Mouse (Mus musculus) neural tube, embryonic 10.5 days (tissue): ENCODE measurements around the gene Olfm4.

Source experiments
- DNase-seq: peaks from one replicate; pipeline ENCODE4 v3.0.0-alpha.2; 2017; ENCODE audit warnings: low spot score; ENCODE audit errors: extremely low spot score

The Olfm4 gene

DNA sequence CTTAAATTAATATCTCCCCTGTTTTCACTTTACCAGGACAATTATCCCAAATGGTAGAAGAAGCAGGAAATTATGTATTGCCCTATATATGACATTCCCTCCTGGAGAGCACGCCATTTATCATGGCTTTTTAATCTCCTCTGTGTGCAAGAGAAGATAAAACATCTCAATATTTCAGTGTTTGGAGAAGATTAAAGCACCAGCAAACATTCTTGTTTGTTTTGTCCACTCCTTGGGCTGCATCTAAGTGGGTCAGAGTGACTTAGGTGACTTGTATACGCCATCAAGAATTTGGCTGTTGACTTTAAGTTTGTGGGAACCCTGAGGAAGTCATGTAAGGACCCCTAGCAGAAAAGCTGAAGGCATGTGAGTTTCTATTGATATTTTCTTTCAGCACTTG is at the start of gene Olfm4:
Olfm4 (plus strand) TSS at position 301 of the 400 bp plus-strand sequence.
- no peak for DNase-seq

GRCm38 (mm10) chr14:79934426-79934825 is 49.5 kb upstream of the Olfm4 start:
- DNase-seq: no peak

DNA sequence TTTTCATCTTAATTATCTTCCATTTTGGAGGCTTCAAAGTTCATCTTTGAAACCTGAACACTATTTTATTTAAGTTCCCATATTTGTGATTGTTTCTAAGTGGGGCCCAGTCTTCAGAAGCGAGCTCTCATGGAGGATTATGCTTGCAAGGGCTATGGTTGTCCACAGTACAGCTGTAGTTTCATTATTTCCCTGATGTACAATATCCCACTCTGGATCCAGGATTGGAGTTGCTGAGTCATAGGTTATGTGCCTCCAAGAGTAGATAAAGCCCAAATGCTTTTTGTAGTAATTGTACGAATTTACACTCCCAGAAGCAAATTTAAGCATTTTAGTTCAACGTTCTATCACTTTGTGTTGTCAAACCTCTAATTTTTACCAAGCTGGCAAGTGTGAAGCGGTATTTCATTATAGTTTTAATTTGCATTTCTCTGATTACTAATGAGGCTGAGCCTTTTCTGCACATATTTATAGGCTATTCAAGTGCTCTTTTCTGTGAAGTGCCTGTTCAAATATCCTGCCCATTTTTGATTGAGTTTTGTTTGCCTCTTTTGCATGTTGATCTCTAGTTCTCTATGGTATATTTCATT is 46.9 kb upstream of the Olfm4 start:
- no peak for DNase-seq

GRCm38 (mm10) chr14:79945876-79946275 is 38.0 kb upstream of the Olfm4 start:
- DNase-seq: no peak

DNA sequence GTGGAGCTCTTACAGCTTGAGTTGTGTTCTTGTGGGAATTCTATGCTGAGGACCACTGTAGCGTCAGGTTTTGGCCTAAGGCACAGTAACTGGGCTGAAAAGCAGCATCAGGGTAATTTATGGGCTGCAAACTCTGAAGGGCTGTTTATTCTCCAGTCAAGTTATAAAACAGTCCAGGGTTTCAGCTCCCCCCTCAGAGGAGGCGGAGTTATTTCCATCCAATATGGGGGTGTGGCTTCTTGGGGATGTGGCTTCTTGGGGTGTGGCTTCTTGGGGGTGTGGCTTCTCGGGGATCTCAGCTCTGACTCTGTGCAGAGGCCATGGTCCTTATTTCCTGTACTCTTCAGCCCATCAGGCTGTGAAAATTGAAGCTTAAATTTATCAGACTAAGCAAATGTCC is 28.2 kb upstream of the Olfm4 start:
- no peak for DNase-seq

- DNase-seq: no peak
Observed at GRCm38 (mm10) chr14:79957789-79958487, 25.9 kb upstream of the Olfm4 start.

GRCm38 (mm10) chr14:79961187-79961586 is 22.7 kb upstream of the Olfm4 start:
- DNase-seq: no peak

GRCm38 (mm10) chr14:79961602-79962001 is 22.3 kb upstream of the Olfm4 start:
- no peak for DNase-seq

DNA sequence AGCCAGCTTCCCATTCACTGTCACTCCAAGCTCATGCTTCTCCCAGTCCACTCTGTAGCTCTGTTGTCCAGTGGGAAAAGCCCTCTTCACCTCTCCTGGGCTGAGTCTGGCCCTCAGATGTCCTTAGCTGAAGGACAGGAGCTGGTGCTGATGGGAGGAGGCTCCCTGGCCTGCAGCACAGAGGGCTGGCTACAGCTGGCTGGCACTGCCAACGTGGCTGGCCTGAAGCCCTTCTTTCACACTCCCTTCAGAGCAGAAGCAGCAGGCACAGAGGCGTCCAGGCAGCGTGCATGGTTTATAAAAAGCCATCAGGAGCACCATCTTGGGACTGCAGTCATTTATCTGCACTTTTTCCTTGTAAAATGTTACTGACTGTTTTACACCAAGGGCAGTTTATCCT is 13.7 kb upstream of the Olfm4 start:
- DNase-seq: no peak

GRCm38 (mm10) chr14:79970928-79971738 is 12.7 kb upstream of the Olfm4 start:
- no peak for DNase-seq

DNA sequence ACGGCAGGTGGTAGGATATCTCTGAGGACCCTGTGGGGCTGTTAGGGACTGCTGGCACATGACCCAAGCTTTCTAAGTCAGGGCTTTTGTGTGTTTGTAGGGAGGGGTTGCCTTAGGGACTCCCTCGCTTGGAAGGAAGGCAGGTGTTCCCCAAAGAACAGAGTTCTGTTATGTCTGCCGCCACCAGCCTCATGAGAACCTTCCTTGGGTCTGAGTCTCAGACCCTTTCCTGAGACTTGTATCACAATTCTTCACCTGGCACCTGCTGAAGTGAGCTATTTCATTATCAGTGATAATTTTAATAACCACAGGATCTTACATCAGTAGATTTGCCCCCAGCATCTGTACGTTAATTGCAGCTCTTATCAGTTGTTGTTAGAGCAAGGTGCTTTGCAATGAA is 2.4 kb upstream of the Olfm4 start:
- no peak for DNase-seq

DNA sequence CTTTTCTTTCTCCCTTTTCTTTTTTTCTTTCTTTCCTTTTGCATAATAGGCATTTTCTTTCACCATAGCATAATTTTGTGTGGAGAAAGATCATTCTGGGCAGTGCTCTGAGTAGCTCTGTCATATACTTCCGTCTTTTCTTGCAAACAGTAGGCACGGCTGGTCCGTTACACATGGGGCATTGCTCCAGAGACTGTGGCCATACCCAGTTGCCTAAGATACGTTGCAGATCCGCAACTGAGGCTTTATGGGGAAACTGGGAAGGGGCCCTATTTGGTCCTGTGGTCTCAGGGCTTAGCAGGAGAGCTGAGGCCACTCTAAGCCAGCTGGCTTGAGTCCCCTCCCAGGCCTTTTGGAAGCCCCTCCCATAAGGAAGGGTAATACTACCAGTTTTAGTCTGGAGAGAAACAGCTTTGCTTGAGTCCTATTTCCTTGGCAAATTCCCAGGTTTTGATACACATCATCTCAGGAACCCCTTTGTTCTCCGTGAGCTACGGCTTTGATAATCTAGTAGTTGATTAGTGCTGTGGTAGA is 1.3 kb downstream of the Olfm4 start:
- no peak for DNase-seq

DNA sequence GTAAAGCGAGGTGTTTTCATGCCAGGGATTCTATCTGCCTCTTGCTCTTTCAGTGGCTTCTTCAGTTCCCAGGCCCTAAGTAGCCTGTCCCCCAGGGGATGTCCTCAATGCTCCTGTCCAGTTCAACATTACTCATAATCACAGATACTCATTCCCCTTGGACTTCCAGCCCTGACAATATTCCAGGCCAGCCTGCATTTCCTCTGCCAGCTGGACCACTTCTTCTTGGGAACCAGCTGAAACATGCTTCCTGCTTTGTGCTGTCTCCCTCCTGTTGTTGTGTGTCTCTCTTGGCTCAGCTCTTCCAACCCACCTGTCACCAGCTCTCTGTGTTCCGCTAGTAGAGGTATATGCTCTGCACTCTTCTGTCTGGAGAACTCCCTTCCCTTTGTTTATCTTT is 1.8 kb downstream of the Olfm4 start:
- DNase-seq: no peak

DNA sequence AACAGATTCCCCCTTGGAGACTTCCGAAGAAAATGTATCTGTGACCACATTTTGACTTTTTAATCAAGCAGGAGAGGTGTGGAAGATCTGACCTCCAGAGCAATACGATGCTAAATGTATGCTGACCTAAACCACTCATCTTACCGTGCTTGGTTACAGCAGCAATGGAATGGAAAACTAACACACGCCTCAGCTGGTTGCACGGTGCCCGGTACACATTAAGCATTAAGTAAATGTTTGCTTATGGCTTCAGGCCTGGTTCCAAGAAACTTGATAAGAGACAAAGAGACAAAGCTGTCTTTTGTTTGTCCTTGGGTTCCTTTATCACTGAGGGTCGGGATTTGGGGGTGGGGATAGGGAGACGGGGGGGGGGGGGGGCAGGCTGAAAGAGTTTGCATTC is 3.0 kb downstream of the Olfm4 start:
- DNase-seq: no peak

GRCm38 (mm10) chr14:79989785-79990184 is 5.9 kb downstream of the Olfm4 start:
- DNase-seq: no peak

GRCm38 (mm10) chr14:79990547-79990946 is 6.7 kb downstream of the Olfm4 start:
- no peak for DNase-seq

DNA sequence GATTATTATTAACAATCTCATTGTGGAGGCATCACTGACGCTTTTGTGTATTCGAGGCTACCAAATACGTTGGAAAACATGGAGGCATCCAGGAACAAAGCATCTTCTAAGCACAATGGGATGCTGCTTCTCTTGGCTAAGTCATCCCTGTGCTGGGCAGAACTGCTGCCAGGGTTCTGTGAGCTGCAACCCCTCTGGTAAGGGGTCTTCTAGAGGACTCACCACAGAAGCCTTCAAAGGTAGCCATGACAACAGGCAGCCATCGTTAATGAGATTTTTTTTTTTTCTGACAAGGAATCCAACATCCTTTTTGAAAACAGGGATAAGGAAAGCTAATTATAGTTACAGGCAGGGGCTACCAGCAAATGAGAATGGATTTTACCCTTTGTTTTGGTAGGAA is 13.7 kb downstream of the Olfm4 start:
- no peak for DNase-seq

DNA sequence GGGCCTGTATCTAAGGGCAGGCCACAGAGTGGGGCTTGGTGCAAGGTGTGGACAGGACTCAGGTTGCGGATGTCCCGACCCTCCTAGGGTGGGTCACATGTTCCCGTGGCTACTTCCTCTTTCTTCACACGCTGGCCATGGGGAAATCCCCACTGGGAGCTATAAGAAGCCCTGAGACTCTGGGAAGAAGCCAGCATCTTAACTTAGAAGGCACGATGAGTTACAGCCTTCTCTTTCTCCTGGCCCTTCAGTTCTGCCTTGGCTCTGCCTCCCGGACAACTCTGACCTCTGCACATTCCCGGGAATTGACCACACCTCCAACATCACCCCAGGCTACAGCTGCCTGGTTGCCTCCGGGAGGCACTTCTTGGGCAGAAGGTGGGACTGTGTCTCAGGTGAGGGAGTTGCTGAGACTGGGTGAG is 16.2 kb downstream of the Olfm4 start:
- DNase-seq: no peak

GRCm38 (mm10) chr14:80007686-80008085 is 23.8 kb downstream of the Olfm4 start:
- no peak for DNase-seq

- DNase-seq: no peak
Observed at GRCm38 (mm10) chr14:80010426-80010825, 26.5 kb downstream of the Olfm4 start.

- DNase-seq: no peak
Observed at GRCm38 (mm10) chr14:80014966-80015365, 31.1 kb downstream of the Olfm4 start.

DNA sequence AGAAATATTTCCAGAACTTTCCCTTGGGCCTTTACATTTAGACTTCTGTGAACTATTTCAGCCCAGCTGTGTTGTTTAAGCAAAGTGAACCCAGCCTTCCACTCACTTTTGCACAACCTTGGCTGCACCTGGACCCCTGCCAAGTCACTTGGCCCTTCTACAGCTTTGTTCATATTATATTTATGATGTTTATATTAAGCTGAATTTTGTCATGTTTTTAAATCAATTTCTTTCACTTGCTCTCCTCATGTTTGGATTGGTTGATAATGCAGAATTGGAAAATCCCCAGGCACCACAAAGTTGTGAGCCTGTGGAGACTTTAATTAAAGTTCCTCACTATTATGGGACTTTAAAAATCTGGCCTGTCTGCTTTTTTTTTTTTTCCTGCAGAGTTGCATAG is 32.2 kb downstream of the Olfm4 start:
- DNase-seq: no peak
